15 mouse cellular contexts compared by ENCODE assay signal in the genomic region with DNA sequence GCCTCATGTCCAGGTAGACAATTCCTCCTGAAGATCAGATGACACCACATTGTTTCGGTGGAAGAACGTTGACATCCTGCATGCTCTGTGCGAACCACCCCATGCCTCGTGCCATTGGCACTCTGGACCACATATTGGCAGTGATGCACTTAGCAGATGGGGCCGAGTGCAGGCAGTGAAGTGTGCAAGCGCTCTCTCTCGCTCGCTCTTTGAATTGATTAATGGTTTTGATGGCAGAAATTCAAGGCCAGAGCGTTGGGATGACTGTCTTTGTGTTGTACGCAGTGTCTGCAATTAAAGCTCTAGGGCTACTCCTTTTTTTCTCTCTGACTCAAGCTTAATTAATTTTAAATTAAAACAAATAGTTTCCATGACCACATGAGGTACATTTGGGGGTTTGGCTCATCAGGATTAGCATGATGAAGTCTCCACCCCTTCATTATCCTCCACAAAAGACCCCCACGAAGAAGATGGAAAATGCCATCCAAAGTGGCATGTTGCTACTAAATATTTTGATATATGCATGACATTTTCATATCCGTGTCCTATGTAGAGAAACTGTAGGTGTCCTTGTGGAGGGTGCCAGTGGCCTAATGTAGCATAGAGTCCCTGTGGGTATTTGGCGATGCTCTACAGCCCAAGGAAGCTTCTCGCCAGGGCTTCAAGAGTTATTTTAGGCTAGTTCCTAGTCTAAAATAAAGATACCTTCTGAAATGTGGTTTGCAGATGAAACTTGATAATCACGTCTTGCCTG. TPM values are rescaled to one million over a fixed set of nuclear protein-coding genes. Genes with fewer than 3 reads are reported as not detected.
A peak's percentile ranks its signal among the peaks of the same experiment; 100 is the strongest.
DNase-seq lines count a peak whose midpoint lies in the region; ATAC-seq lines count a peak whose summit lies in the region.
"Had no signal": no experiment of that assay in that cellular context is flagged by ENCODE, and none has a peak within 500 bp of the region (broad histone marks: within the 10 kb centered on the region; RNA-seq: fewer than 3 reads in every experiment).

No protein-coding gene starts in this region.

- no peaks in the 10 kb centered on the region for H3K4me1 ChIP-seq in midbrain, embryonic 13.5 days (replicated peaks)
- no peaks in the 10 kb centered on the region for H3K4me1 ChIP-seq in midbrain, embryonic 11.5 days (ENCODE audit: control insufficient read depth, insufficient read depth, low read length)
- peaks cover 6% of the 10 kb centered on the region for H3K4me1 ChIP-seq in forebrain, embryonic 16.5 days (replicated peaks; ENCODE audit: control insufficient read depth, insufficient read depth, low read length)
- H3K4me1 ChIP-seq in neural tube, embryonic 12.5 days, result 0 out of 2 replicates have a peak, but pooled peaks cover 2% of the 10 kb centered on the region
- H3K4me1 ChIP-seq: limb, embryonic 15.5 days; stomach, embryonic 15.5 days had no signal

- H3K27ac ChIP-seq in midbrain, embryonic 13.5 days, result no peak overlapping the region
- H3K27ac ChIP-seq in midbrain, embryonic 11.5 days (ENCODE audit: low read depth, low read length), result no peak overlapping the region
- no peak overlapping the region for H3K27ac ChIP-seq in forebrain, embryonic 16.5 days (ENCODE audit: low read length)
- H3K27ac ChIP-seq in neural tube, embryonic 12.5 days, result no peak overlapping the region
- H3K27ac ChIP-seq: limb, embryonic 15.5 days; stomach, embryonic 15.5 days had no signal

- no peaks in the 10 kb centered on the region for H3K9me3 ChIP-seq in midbrain, embryonic 13.5 days
- no peaks in the 10 kb centered on the region for H3K9me3 ChIP-seq in midbrain, embryonic 11.5 days (ENCODE audit: control insufficient read depth, low read length)
- no peaks in the 10 kb centered on the region for H3K9me3 ChIP-seq in forebrain, embryonic 16.5 days (ENCODE audit: control insufficient read depth, low read length)
- no peaks in the 10 kb centered on the region for H3K9me3 ChIP-seq in neural tube, embryonic 12.5 days
- H3K9me3 ChIP-seq: heart, embryonic 12.5 days; limb, embryonic 15.5 days; stomach, embryonic 15.5 days had no signal

- H3K27me3 ChIP-seq in midbrain, embryonic 13.5 days, result no peaks in the 10 kb centered on the region
- H3K27me3 ChIP-seq in midbrain, embryonic 11.5 days (ENCODE audit: control insufficient read depth, insufficient read depth, low read length), result no peaks in the 10 kb centered on the region
- no peaks in the 10 kb centered on the region for H3K27me3 ChIP-seq in forebrain, embryonic 16.5 days (replicated peaks; ENCODE audit: control insufficient read depth, insufficient read depth, low read length)
- H3K27me3 ChIP-seq in neural tube, embryonic 12.5 days (replicated peaks), result no peaks in the 10 kb centered on the region
- H3K27me3 ChIP-seq: heart, embryonic 12.5 days; limb, embryonic 15.5 days; stomach, embryonic 15.5 days had no signal

- no peak overlapping the region for H3K4me3 ChIP-seq in midbrain, embryonic 13.5 days (replicated peaks)
- H3K4me3 ChIP-seq in midbrain, embryonic 11.5 days (ENCODE audit: low read depth, low read length), result no peak overlapping the region
- no peak overlapping the region for H3K4me3 ChIP-seq in forebrain, embryonic 16.5 days (replicated peaks; ENCODE audit: low read length)
- H3K4me3 ChIP-seq in neural tube, embryonic 12.5 days, result no peak overlapping the region
- H3K4me3 ChIP-seq: heart, embryonic 12.5 days; limb, embryonic 15.5 days; myocyte; stomach, embryonic 15.5 days had no signal

- H3K9ac ChIP-seq in midbrain, embryonic 13.5 days (replicated peaks), result no peak overlapping the region
- no peak overlapping the region for H3K9ac ChIP-seq in midbrain, embryonic 11.5 days (ENCODE audit: low read length)
- no peak overlapping the region for H3K9ac ChIP-seq in forebrain, embryonic 16.5 days (replicated peaks; ENCODE audit: low read depth, low read length)
- no peak overlapping the region for H3K9ac ChIP-seq in neural tube, embryonic 12.5 days
- H3K9ac ChIP-seq: heart, embryonic 12.5 days; limb, embryonic 15.5 days; stomach, embryonic 15.5 days had no signal

- no peaks in the 10 kb centered on the region for H3K36me3 ChIP-seq in midbrain, embryonic 13.5 days
- no peaks in the 10 kb centered on the region for H3K36me3 ChIP-seq in midbrain, embryonic 11.5 days (ENCODE audit: control insufficient read depth, insufficient read depth, low read length)
- no peaks in the 10 kb centered on the region for H3K36me3 ChIP-seq in forebrain, embryonic 16.5 days (ENCODE audit: control insufficient read depth, insufficient read depth)
- H3K36me3 ChIP-seq in neural tube, embryonic 12.5 days, result no peaks in the 10 kb centered on the region
- H3K36me3 ChIP-seq: heart, embryonic 12.5 days; limb, embryonic 15.5 days; stomach, embryonic 15.5 days had no signal

- peak; percentile 65; the same call in 1 of the 2 replicates for ATAC-seq in midbrain, embryonic 13.5 days
- no peak for ATAC-seq in midbrain, embryonic 11.5 days (ENCODE audit: low FRiP score)
- peak; percentile 89 for ATAC-seq in forebrain, embryonic 16.5 days
- peak; percentile 69 for ATAC-seq in neural tube, embryonic 12.5 days (ENCODE audit: low FRiP score, low read depth)
- ATAC-seq: inflammation-experienced regulatory T-cells, adult 6 months had no signal

- DNase-seq in midbrain, embryonic 11.5 days (ENCODE audit: low spot score, missing footprints), result no peak
- DNase-seq in cerebellum, adult 8-10 months, result peak; percentile 76
- no peak for DNase-seq in B cell, adult 2 months
- DNase-seq in embryo, embryonic 9.5 days (ENCODE audit: extremely low spot score), result no peak
- DNase-seq in right cerebral cortex, adult 18-20 months, result no peak
- DNase-seq: lung, postnatal 10 days; right cerebral cortex, postnatal 25 days had no signal

- 79% methylated on average over 15 of the region's 15 CpGs for WGBS in midbrain, embryonic 13.5 days
- 91% methylated on average over 15 of the region's 15 CpGs for WGBS in midbrain, embryonic 11.5 days
- 36% methylated on average over 15 of the region's 15 CpGs for WGBS in forebrain, embryonic 16.5 days
- WGBS in neural tube, embryonic 12.5 days, result 72% methylated on average over 15 of the region's 15 CpGs

- H3K4me2 ChIP-seq in midbrain, embryonic 13.5 days (replicated peaks), result no peak overlapping the region
- H3K4me2 ChIP-seq in midbrain, embryonic 11.5 days, result no peak overlapping the region
- no peak overlapping the region for H3K4me2 ChIP-seq in forebrain, embryonic 16.5 days (ENCODE audit: low read length)
- H3K4me2 ChIP-seq in neural tube, embryonic 12.5 days (replicated peaks), result no peak overlapping the region
- H3K4me2 ChIP-seq: heart, embryonic 12.5 days; limb, embryonic 15.5 days; stomach, embryonic 15.5 days had no signal

RNA-seq across cellular contexts. Expression of gene Lrrtm3, which starts 40.5 kb away (rescaled TPM):
- polyA plus RNA-seq in midbrain, embryonic 13.5 days (2015; fragmentation: Nextera tagmentation; extraction: Ambion mirVana), result 16.9 and 17.3 TPM in 2 replicates
- polyA plus RNA-seq in midbrain, embryonic 11.5 days (2014; fragmentation: Nextera tagmentation; extraction: Ambion mirVana), result 2.1 and 2.6 TPM in 2 replicates
- polyA plus RNA-seq in forebrain, embryonic 16.5 days (2015; fragmentation: Nextera tagmentation; extraction: Ambion mirVana), result 22.4 and 35.9 TPM in 2 replicates
- polyA plus RNA-seq in neural tube, embryonic 12.5 days (2016; fragmentation: Nextera tagmentation; extraction: Ambion mirVana), result 12.2 and 12.8 TPM in 2 replicates
